ENCODE assay signal across 8 mouse cellular contexts in genomic region chr11:120169208-120169992, GRCm38 (mm10). TPM values are rescaled to one million over a fixed set of nuclear protein-coding genes. Genes with fewer than 3 reads are reported as not detected.
DNase-seq lines count a peak whose midpoint lies in the region; ATAC-seq and TF ChIP-seq lines count a peak whose summit lies in the region.

No protein-coding gene starts in this region.

- H3K9ac ChIP-seq in ES-E14 (ENCODE audit: insufficient read depth, low read depth, low read length, poor library complexity, severe bottlenecking): peak overlapping the region; percentile 62
- H3K9ac ChIP-seq in forebrain, embryonic 11.5 days (ENCODE audit: low read length): peak overlapping the region; percentile 27; the same call in 1 of the 2 replicates
- no peak overlapping the region; the same call in 1 of the 2 replicates for H3K9ac ChIP-seq in heart, postnatal 0 days (replicated peaks; ENCODE audit: low read depth, low read length)

- in situ Hi-C loops in ES-E14 (cut with MboI; ENCODE audit: low sequenced_read_pairs in 2 of 2, unreplicated experiment in 2 of 2): no loop called here

- H3K27me3 ChIP-seq in forebrain, embryonic 11.5 days (ENCODE audit: control insufficient read depth, insufficient read depth, low read length): no peaks in the 10 kb centered on the region
- H3K27me3 ChIP-seq in heart, postnatal 0 days (ENCODE audit: control insufficient read depth, insufficient read depth, low read length): no peaks in the 10 kb centered on the region

- H3K4me1 ChIP-seq in ES-E14 (ENCODE audit: control insufficient read depth in 2 of 2, insufficient read depth in 2 of 2, low read length in 2 of 2, poor library complexity in 1 of 2): peaks cover 12 to 42% of the 10 kb centered on the region in 2 experiments
- H3K4me1 ChIP-seq in forebrain, embryonic 11.5 days (replicated peaks; ENCODE audit: control insufficient read depth, insufficient read depth, low read length): peaks cover 20% of the 10 kb centered on the region; the same call in 1 of the 2 replicates
- H3K4me1 ChIP-seq in heart, postnatal 0 days (ENCODE audit: control insufficient read depth, insufficient read depth): peaks cover 24% of the 10 kb centered on the region
- peaks cover 2% of the 10 kb centered on the region; the same call in 1 of the 2 replicates for H3K4me1 ChIP-seq in lung, adult 2 months (ENCODE audit: control insufficient read depth, insufficient read depth, low read length)

- no peaks in the 10 kb centered on the region for H3K9me3 ChIP-seq in ES-E14 (ENCODE audit: control insufficient read depth, insufficient read depth, low read depth, low read length)
- no peaks in the 10 kb centered on the region for H3K9me3 ChIP-seq in forebrain, embryonic 11.5 days (ENCODE audit: control insufficient read depth, low read length)
- H3K9me3 ChIP-seq in heart, postnatal 0 days (replicated peaks; ENCODE audit: control insufficient read depth, low read length): no peaks in the 10 kb centered on the region

- peak; percentile 75 for ATAC-seq in forebrain, embryonic 11.5 days (replicated peaks; ENCODE audit: low FRiP score)
- peak; percentile 59 for ATAC-seq in heart, postnatal 0 days (ENCODE audit: insufficient read depth, low read depth)

- DNase-seq in ES-E14 (ENCODE audit: low read depth, low spot score): peak; percentile 79
- peak; percentile 85 for DNase-seq in brain, adult 2 months (ENCODE audit: low read depth, low spot score)
- DNase-seq in forebrain, embryonic 11.5 days (ENCODE audit: low spot score): peak; percentile 93
- DNase-seq in heart, postnatal 0 days (ENCODE audit: low spot score): peak; percentile 85
- peak; percentile 59 to 83 for DNase-seq in kidney, postnatal 36 days
- DNase-seq in lung, adult 2 months: peak; percentile 77
- peak; percentile 92 for DNase-seq in retina, embryonic 14.5 days (ENCODE audit: low spot score)
- DNase-seq in ovary, postnatal 14 days (ENCODE audit: low spot score): no peak

- no peak overlapping the region; the same call in none of the 2 replicates for H3K27ac ChIP-seq in ES-E14 (ENCODE audit: insufficient read depth, low read depth, low read length, poor library complexity, severe bottlenecking)
- H3K27ac ChIP-seq in forebrain, embryonic 11.5 days (ENCODE audit: low read depth, low read length): no peak overlapping the region
- H3K27ac ChIP-seq in heart, postnatal 0 days (ENCODE audit: low read depth): peak overlapping the region; percentile 60

- 21% methylated on average over 21 of the region's 21 CpGs for WGBS in forebrain, embryonic 11.5 days
- 19% methylated on average over 21 of the region's 21 CpGs for WGBS in heart, postnatal 0 days
- WGBS in lung, adult 2 months: 27% methylated on average over 21 of the region's 21 CpGs

- no peak for TF ChIP-seq POLR2A in lung, adult 2 months (IDR thresholded peaks at IDR 0.05; ENCODE audit: borderline replicate concordance, extremely low read depth, low read depth, low read length)

- peak; percentile 84 for TF ChIP-seq CTCF in heart, postnatal 0 days (IDR thresholded peaks at IDR 0.05; ENCODE audit: low read depth)
- peak; percentile 64 for TF ChIP-seq CTCF in lung, adult 2 months (IDR thresholded peaks at IDR 0.05; ENCODE audit: insufficient read depth, low read length)

- no peak for TF ChIP-seq EP300 in heart, postnatal 0 days (IDR thresholded peaks at IDR 0.05; ENCODE audit: low read depth)

- H3K4me3 ChIP-seq in ES-E14 (ENCODE audit: insufficient read depth in 1 of 2, low read depth in 1 of 2, low read length in 2 of 2, poor library complexity in 1 of 2, severe bottlenecking in 1 of 2): peak overlapping the region; percentile 20 to 50
- H3K4me3 ChIP-seq in forebrain, embryonic 11.5 days (ENCODE audit: low read depth, low read length): 0 out of 2 replicates have a peak overlapping the region, but pooled peaks have one; percentile 11
- H3K4me3 ChIP-seq in heart, postnatal 0 days (ENCODE audit: low read depth, low read length): peak overlapping the region; percentile 31
- no peak overlapping the region for H3K4me3 ChIP-seq in lung, adult 2 months (replicated peaks; ENCODE audit: extremely low read depth, low read depth, low read length)

- H3K36me3 ChIP-seq in ES-E14 (ENCODE audit: control insufficient read depth, insufficient read depth, low read length, poor library complexity, severe bottlenecking): no peaks in the 10 kb centered on the region
- no peaks in the 10 kb centered on the region for H3K36me3 ChIP-seq in forebrain, embryonic 11.5 days (ENCODE audit: control insufficient read depth, insufficient read depth, low read length)
- no peaks in the 10 kb centered on the region for H3K36me3 ChIP-seq in heart, postnatal 0 days (replicated peaks; ENCODE audit: control insufficient read depth, insufficient read depth, low read length)

- peak overlapping the region; percentile 42; the same call in 1 of the 2 replicates for H3K4me2 ChIP-seq in forebrain, embryonic 11.5 days (ENCODE audit: low read depth, low read length, severe bottlenecking)
- H3K4me2 ChIP-seq in heart, postnatal 0 days (ENCODE audit: low read depth, low read length): peak overlapping the region; percentile 59

TF ChIP-seq in ES-E14, 5 proteins besides CTCF, POLR2A, EP300 and RAD21:
- TF ChIP-seq HCFC1 (IDR thresholded peaks at IDR 0.05; ENCODE audit: borderline replicate concordance, insufficient read depth, low read length) (0 out of 2 replicates have a peak, but pooled peaks have one; percentile 37), MAFK (IDR thresholded peaks at IDR 0.05; ENCODE audit: insufficient read depth, low read depth, low read length) (no peak), ZNF384 (IDR thresholded peaks at IDR 0.05; ENCODE audit: low read depth, low read length) (no peak), CHD2 (IDR thresholded peaks at IDR 0.05; ENCODE audit: low read depth, low read length) (peak; percentile 59), ZC3H11A (IDR thresholded peaks at IDR 0.05; ENCODE audit: borderline replicate concordance, low read depth, low read length) (no peak)

RNA-seq across cellular contexts. Expression of gene Slc38a10, which starts 18.3 kb away (rescaled TPM):
- total RNA-seq in ES-E14 (2012; rRNA removed): 146 and 216 TPM in 2 replicates
- 58.3 and 68.2 TPM in 2 replicates for polyA plus RNA-seq in forebrain, embryonic 11.5 days (2014; fragmentation: Nextera tagmentation; extraction: Ambion mirVana)
- 113 and 139 TPM in 2 replicates for total RNA-seq in heart, postnatal 0 days (2014; rRNA removed; ENCODE audit: low replicate concordance)
- polyA plus RNA-seq in heart, postnatal 0 days (2015; fragmentation: Nextera tagmentation; extraction: Ambion mirVana): 56.2 and 65.9 TPM in 2 replicates
- polyA plus RNA-seq in lung, adult 2 months (2012; rRNA removed): 132 and 170 TPM in 2 replicates
